Mouse (Mus musculus): ENCODE measurements at regions not wholly inside any gene's neighbourhood (a gene's known extent, or its start where the extent isn't known, plus 50 kb on each side); places are given as distances from the start of the nearest gene placed in this dataset.
"Not testable (repeated sequence)": the region's sequence is repeated elsewhere in the genome, so short reads cannot be mapped to it uniquely, and the experiment has no call there.

DNA sequence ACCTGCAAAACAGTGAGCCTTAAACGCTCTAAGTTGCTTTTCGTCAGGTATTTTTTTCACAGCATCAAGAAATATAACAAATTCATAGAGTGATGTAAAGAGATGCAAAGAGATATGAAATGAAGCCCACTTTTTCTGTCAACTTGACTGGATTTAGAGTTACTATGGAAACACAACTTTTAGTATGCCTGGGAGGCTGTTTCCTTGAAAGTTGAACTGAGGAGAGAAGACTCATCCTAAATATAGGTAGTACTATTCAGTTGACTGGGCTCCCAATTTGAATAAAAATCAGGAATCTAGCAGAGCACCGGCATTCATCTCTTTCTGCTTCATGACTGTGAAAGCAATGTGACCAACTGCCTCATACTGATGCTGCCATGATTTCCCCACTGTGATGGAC lies 509.7 kb downstream of the Synb start:
- Histone ChIP-seq H3K27ac (ENCODE audit: poor library complexity, severe bottlenecking) (no peak overlapping the region), H3K9ac (no peak overlapping the region), H3K4me2 (no peak overlapping the region), H3K4me3 (no peak overlapping the region), H3K36me3 (no peaks in the 10 kb centered on the region), H3K27me3 (replicated peaks) (no peaks in the 10 kb centered on the region), H3K4me1 (replicated peaks) (no peaks in the 10 kb centered on the region), H3K9me3 (replicated peaks) (peaks cover 2% of the 10 kb centered on the region; the same call in 1 of the 2 replicates)
- 85% methylated on average over 3 of the region's 3 CpGs for WGBS
- no peak for ATAC-seq (ENCODE audit: insufficient number of reproducible peaks, low FRiP score)

DNA sequence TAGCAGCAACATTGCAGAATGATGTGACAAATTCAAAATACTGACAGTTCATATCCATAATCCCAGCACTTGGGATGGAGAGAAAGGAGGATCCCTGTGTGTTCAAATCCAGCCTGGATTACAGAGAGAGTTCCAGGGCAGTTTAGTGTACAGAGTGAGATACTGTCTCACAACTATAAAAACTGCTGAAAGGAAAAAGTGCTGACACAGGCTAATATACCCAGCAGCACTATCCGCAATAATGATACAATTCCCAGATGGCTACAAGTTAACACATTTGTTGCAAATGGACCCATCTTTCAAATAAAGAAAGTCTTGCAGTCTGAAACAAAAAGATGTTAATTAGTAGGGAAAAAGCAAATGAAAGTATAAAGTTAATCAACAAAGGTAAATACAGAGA lies 510.9 kb downstream of the Synb start:
- no peaks in the 10 kb centered on the region for H3K27me3 ChIP-seq (replicated peaks)
- 98% methylated on average over 1 of the region's 1 CpGs for WGBS

DNA sequence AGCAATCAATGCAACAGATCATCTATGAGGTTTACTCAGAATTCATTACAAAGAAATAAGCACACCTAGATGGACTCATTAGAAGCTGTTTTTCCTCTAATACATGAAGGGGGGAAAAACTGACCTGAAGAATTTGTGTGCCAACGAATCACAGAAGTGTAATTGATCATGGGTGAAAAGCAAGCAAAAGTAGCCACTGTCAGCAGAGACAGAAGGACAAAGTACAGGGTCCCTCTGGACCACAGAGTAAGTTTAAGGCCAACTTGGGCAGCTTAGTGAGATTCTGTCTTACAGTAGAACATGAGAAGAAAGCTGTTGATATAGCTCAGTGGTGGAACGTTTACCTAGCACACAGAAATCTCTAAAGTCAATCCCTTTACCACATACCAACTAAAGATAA lies 523.7 kb downstream of the Synb start:
- H3K27ac ChIP-seq (ENCODE audit: poor library complexity, severe bottlenecking) = no peak overlapping the region
- 80% methylated on average over 2 of the region's 2 CpGs for WGBS

More for the DNA sequence above, 510.9 kb downstream of the Synb start:
- H3K36me3 ChIP-seq = no peaks in the 10 kb centered on the region
- H3K9me3 ChIP-seq (replicated peaks) = peaks cover 2% of the 10 kb centered on the region; the same call in 1 of the 2 replicates
- H3K4me2 ChIP-seq = no peak overlapping the region
- ATAC-seq (ENCODE audit: insufficient number of reproducible peaks, low FRiP score) = no peak
- no peak overlapping the region for H3K4me3 ChIP-seq
- no peak overlapping the region for H3K9ac ChIP-seq
- H3K27ac ChIP-seq (ENCODE audit: poor library complexity, severe bottlenecking) = no peak overlapping the region
- H3K4me1 ChIP-seq (replicated peaks) = no peaks in the 10 kb centered on the region

DNA sequence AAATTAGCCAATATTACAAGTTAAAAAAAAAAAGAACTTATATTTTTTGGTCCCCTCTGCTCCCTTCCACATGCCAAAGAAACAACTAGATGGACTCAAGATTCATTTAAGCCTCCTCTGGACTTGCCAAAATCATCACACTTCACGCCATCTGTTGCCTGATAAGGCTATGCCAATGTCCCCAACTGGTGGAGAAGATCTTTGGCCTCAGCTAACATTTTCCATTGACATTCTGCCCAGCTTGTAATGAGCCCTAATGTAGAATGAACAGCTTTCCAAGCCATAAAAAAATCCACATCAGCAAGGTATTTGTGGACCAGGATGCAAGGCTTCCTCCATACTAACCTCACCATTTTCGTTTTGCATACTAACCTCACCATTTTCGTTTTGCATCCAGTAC lies 531.2 kb downstream of the Synb start:
- H3K4me2 ChIP-seq = no peak overlapping the region
- H3K27ac ChIP-seq (ENCODE audit: poor library complexity, severe bottlenecking) = no peak overlapping the region
- H3K36me3 ChIP-seq = no peaks in the 10 kb centered on the region
- no peaks in the 10 kb centered on the region for H3K27me3 ChIP-seq (replicated peaks)
- 52% methylated on average over 3 of the region's 3 CpGs for WGBS
- no peak overlapping the region for H3K4me3 ChIP-seq
- no peak for ATAC-seq (ENCODE audit: insufficient number of reproducible peaks, low FRiP score)
- H3K4me1 ChIP-seq (replicated peaks) = no peaks in the 10 kb centered on the region
- H3K9me3 ChIP-seq (replicated peaks) = peaks cover 3% of the 10 kb centered on the region; the same call in 1 of the 2 replicates
- no peak overlapping the region for H3K9ac ChIP-seq

More for the DNA sequence above, 523.7 kb downstream of the Synb start:
- H3K9ac ChIP-seq = no peak overlapping the region
- no peak overlapping the region for H3K4me3 ChIP-seq
- peaks cover 3% of the 10 kb centered on the region; the same call in 1 of the 2 replicates for H3K9me3 ChIP-seq (replicated peaks)
- no peak for ATAC-seq (ENCODE audit: insufficient number of reproducible peaks, low FRiP score)
- H3K36me3 ChIP-seq = no peaks in the 10 kb centered on the region
- H3K4me1 ChIP-seq (replicated peaks) = no peaks in the 10 kb centered on the region
- no peak overlapping the region for H3K4me2 ChIP-seq
- no peaks in the 10 kb centered on the region for H3K27me3 ChIP-seq (replicated peaks)

DNA sequence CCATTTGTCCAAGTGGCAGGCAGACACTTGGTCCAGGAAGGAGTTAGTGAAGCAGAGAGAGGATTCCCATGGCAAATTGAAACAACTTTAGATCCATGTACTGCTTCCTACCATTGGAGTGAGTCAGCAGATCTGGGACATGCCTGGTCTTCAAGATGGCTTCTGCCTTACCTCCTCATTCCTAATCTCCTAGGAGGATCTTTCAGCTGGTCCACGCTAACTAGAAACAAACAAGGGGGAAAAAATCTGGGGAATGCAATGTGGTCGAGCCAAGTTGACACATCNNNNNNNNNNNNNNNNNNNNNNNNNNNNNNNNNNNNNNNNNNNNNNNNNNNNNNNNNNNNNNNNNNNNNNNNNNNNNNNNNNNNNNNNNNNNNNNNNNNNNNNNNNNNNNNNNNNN lies 549.4 kb downstream of the Synb start:
- Histone ChIP-seq H3K4me1 (replicated peaks) (no peaks in the 10 kb centered on the region), H3K27ac (ENCODE audit: poor library complexity, severe bottlenecking) (no peak overlapping the region), H3K4me2 (no peak overlapping the region), H3K9ac (no peak overlapping the region), H3K4me3 (no peak overlapping the region), H3K9me3 (replicated peaks) (no peaks in the 10 kb centered on the region), H3K36me3 (no peaks in the 10 kb centered on the region), H3K27me3 (replicated peaks) (no peaks in the 10 kb centered on the region)
- WGBS = 37% methylated on average over 2 of the region's 2 CpGs
- ATAC-seq (ENCODE audit: insufficient number of reproducible peaks, low FRiP score) = no peak

DNA sequence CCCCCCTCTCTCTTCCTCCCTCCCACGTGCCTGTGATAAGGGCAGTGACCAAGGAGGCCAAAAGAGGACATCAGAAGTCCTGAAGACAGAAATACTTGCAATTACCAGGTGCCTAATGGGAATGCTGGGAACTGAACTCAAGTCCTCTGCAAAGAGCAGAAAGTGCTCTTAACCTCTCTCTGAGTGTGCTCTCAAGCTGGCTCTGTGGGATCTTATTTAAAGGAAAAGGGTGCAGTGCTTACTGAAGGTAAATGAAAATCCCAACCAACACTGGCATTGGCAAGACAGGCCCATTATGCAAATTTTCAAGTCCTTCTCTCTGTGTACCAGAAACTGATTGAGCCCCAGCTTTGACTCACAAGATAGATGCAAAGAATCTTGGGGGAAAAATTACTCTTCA lies 555.6 kb downstream of the Synb start:
- no peaks in the 10 kb centered on the region for H3K9me3 ChIP-seq (replicated peaks)
- H3K9ac ChIP-seq = no peak overlapping the region
- no CpG with 5 or more reads among the region's 1 CpGs for WGBS
- H3K4me1 ChIP-seq (replicated peaks) = no peaks in the 10 kb centered on the region
- H3K36me3 ChIP-seq = no peaks in the 10 kb centered on the region
- H3K4me2 ChIP-seq = no peak overlapping the region
- H3K27me3 ChIP-seq (replicated peaks) = no peaks in the 10 kb centered on the region
- H3K4me3 ChIP-seq = no peak overlapping the region
- no peak for ATAC-seq (ENCODE audit: insufficient number of reproducible peaks, low FRiP score)
- H3K27ac ChIP-seq (ENCODE audit: poor library complexity, severe bottlenecking) = no peak overlapping the region

DNA sequence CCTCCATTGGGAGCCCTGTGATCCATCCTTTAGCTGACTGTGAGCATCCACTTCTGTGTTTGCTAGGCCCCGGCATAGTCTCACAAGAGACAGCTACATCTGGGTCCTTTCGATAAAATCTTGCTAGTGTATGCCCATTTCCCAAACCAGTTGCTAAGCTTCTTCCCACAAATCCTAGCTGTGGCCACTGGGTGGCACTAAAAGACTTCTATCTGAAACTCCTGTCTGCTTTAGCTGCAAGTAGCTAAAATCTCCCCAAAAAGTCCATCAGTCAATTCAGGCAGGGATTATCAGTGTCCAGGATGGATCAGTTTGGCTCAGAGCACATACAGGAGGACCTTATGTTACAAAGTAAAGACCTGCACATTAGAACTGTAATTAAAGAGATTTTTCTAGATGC lies 558.3 kb downstream of the Synb start:
- H3K4me1 ChIP-seq (replicated peaks); H3K9me3 ChIP-seq (replicated peaks); H3K4me3 ChIP-seq; H3K4me2 ChIP-seq; ATAC-seq (ENCODE audit: insufficient number of reproducible peaks, low FRiP score); H3K27ac ChIP-seq (ENCODE audit: poor library complexity, severe bottlenecking); H3K27me3 ChIP-seq (replicated peaks); H3K9ac ChIP-seq; H3K36me3 ChIP-seq: not testable (repeated sequence)
- WGBS = 36% methylated on average over 2 of the region's 2 CpGs

DNA sequence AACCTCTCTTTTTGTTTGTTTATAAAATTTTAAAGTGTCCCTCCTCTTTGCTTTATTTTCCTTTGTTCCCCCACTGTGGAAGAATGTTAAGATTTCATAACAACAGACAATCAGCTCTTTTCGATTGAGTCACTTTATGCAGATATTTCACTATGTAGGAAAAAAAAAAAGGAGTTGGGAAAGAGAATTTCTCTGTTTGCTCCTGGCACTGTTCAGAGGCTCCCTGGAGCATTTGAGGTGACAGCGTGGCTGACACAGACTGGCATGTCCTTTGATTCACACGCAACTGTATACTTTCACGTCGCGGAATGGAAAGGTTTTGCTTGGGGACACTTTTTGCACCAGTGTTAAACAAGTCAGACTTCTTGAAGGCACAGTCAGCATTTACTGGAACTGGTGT lies 572.9 kb downstream of the Synb start:
- peaks cover 7% of the 10 kb centered on the region for H3K4me1 ChIP-seq (replicated peaks)
- no peaks in the 10 kb centered on the region for H3K36me3 ChIP-seq
- ATAC-seq (ENCODE audit: insufficient number of reproducible peaks, low FRiP score) = no peak
- H3K4me2 ChIP-seq = no peak overlapping the region
- no peak overlapping the region for H3K9ac ChIP-seq
- H3K4me3 ChIP-seq = no peak overlapping the region
- H3K9me3 ChIP-seq (replicated peaks) = no peaks in the 10 kb centered on the region
- H3K27me3 ChIP-seq (replicated peaks) = no peaks in the 10 kb centered on the region
- WGBS = 55% methylated on average over 6 of the region's 6 CpGs
- no peak overlapping the region for H3K27ac ChIP-seq (ENCODE audit: poor library complexity, severe bottlenecking)

DNA sequence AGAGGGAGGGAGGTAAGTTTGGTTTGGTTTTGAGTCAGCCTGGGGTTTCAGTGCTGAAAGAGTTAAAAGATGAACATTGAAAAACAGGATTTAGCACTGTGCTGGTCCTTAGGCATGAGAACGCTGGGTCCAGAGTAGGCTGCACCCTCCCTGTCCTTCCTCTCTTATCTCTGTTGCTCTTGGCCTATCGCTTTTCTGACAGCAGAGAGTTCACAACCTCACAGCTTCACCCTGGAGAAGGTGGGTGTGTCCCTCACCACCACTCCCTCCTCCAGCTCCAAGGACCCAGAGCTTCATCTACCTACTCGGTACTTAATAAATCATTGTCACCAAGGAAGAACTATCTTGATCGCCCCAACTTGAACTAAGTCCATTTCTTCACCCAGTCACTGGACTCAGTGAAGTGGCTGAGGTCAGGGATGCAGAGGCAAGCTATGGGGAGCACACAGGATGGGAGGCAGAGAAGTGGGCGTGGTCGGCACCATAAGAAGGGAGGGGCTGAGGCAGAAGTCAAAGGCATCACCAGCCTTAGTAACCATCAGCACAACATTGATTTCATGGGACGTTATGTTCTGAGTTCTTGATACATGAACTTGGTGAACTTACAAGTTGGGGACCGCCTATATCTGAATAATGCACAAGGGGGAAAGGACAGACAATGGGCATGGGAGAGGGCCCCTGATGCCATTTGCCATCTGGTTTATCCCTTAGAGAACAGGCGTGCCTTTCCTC lies 574.5 kb downstream of the Synb start:
- Histone ChIP-seq H3K4me2 (no peak overlapping the region), H3K27me3 (replicated peaks) (no peaks in the 10 kb centered on the region), H3K9me3 (replicated peaks) (no peaks in the 10 kb centered on the region), H3K9ac (no peak overlapping the region), H3K4me1 (replicated peaks) (peaks cover 7% of the 10 kb centered on the region), H3K27ac (ENCODE audit: poor library complexity, severe bottlenecking) (no peak overlapping the region), H3K4me3 (no peak overlapping the region), H3K36me3 (no peaks in the 10 kb centered on the region)
- WGBS = 59% methylated on average over 9 of the region's 9 CpGs
- ATAC-seq (ENCODE audit: insufficient number of reproducible peaks, low FRiP score) = no peak

DNA sequence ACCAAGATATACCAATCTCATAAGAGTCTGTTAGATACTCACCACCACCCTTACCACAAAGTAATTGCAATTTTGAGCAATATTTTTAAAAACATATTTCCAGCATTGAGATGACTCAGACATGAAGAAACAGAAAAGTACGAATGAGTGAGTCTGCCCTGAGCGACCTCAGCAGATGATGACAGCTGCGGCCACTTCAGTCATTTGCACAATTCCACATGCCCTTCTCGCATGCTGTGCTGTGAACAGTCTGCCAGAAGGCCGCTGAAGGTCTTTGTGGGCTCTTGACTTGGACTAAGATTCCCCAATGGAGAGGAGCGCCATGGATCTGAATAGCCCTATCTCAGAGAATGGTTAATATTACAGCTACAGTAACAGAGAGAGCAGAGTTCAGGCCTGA lies 575.3 kb downstream of the Synb start:
- WGBS = 68% methylated on average over 6 of the region's 6 CpGs
- Histone ChIP-seq H3K4me1 (replicated peaks) (peaks cover 7% of the 10 kb centered on the region), H3K4me2 (no peak overlapping the region), H3K27me3 (replicated peaks) (no peaks in the 10 kb centered on the region), H3K9me3 (replicated peaks) (no peaks in the 10 kb centered on the region), H3K4me3 (no peak overlapping the region), H3K9ac (no peak overlapping the region), H3K36me3 (no peaks in the 10 kb centered on the region), H3K27ac (ENCODE audit: poor library complexity, severe bottlenecking) (no peak overlapping the region)
- no peak for ATAC-seq (ENCODE audit: insufficient number of reproducible peaks, low FRiP score)

Measured in heart, embryonic 12.5 days (tissue).